Mouse (Mus musculus) embryo, embryonic 10.5 days (tissue): ENCODE results near the gene Atp10b.
A peak's percentile ranks its signal among the peaks of the same experiment; 100 is the strongest.

Source experiments
- DNase-seq: peaks from one replicate; pipeline ENCODE4 v3.0.0-alpha.2; 2015; ENCODE audit warnings: low spot score

Gene Atp10b

DNA sequence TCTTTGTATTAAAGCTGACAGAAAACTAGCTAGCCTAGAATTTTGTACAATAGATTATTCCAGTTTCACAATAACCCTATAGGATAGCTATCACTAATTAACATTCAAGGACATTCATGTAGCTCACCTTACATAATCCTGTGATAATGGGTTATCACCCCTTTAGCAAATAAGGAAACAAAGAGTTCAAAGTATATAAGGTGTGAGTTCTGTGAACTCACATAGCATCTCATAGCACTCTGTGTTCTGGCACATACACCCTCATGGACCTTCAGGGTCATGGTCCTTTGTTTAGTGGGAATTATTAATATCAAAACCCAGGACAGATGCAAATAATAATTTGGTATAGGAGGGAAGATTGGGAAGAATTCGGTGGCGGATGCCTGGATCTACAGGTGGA, 50.4 kb downstream of the Atp10b start:
- DNase-seq, result no peak

DNA sequence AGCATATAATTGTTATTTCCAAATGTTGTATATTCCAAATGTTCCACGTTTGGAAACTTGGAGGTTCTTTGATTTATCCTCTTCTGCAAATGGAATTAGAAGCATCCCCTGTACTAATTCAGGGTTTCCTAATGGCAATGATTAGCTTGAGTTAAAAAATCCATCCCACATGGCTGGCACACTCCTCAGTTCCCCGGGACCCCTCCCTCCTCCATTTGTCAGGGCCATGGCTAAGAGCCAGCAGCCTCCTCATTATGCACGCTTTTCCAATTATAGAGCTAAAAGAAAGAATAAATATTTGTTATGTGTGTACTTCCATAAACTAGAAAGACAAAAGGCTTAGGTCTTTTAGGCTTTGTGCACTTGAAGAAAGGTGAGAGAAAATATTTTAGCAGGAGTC, 53.9 kb downstream of the Atp10b start:
- DNase-seq, result no peak

DNA sequence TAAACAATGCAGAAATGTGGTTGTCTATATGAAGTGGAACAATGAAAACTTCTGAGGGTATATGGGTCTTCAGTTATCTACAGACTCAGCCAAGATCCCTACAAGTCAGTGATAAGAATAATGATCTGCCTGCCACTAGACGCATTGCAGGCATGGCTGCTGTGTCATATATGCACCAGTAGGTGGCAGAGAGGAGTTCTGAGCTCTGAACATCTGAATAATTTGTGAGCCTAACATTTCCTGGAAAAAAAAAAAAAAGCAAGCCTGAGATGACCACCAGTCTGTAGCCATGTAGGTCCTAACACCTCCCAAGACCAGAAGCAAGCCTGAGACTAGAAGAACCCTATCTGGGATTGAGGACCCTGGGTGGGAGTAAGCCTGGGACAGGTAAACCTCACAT, 63.5 kb downstream of the Atp10b start:
- peak; percentile 50 for DNase-seq

DNA sequence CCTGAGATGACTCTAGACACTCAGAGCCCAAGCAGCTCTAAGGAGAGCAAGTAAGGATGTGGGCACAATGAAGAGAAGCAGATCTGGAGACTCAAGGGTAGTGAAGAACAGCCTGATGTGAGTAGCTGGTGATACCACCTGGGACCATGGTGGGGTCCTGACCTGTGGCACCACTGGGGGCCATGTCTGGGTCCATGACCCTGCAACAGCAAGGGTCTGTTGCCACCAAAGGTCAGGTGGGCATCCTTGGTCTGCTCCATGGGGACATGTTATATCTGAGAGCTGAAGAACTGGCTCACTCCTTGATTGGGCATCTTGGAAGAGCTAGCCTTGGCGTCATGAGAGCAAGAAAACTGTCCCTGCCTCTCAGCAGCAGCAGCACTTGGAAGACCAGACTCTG, 64.1 kb downstream of the Atp10b start:
- no peak for DNase-seq

DNA sequence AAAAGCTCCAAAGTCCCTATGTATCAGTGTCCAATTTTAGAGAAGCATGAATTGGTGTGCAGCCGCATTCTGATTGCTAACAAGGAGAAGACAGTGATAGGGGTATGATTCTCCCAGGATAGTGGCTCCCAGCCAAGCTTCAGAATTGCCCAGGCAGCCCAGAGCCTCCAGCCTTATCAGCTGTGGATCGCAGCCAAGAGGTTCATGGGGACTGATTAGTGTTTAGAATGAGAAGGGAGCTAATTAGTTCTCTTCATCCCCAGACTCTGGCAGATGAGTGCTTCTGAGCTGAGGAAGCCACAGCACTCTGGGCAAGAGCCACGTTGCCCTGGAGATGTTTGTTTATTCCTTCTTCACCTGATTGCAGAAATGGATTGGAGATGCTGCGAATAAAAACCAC, 67.3 kb downstream of the Atp10b start:
- DNase-seq, result no peak

DNA sequence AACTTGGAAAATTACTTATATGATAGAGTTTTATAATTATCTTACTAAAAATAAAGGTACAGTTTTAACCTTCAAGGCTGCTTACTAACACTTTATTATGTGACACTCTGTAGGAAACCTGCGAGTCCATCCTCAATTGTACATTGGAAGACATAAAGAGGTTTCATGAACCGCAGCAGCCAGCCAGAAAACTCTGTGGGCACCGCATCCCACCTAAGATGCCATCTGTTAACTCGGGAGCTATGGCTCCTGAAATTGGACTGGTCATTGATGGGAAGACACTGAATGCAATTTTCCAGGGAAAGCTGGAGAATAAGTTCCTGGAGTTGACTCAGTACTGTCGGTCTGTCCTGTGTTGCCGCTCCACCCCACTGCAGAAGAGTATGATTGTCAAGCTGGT, 80.6 kb downstream of the Atp10b start:
- DNase-seq, result no peak

DNA sequence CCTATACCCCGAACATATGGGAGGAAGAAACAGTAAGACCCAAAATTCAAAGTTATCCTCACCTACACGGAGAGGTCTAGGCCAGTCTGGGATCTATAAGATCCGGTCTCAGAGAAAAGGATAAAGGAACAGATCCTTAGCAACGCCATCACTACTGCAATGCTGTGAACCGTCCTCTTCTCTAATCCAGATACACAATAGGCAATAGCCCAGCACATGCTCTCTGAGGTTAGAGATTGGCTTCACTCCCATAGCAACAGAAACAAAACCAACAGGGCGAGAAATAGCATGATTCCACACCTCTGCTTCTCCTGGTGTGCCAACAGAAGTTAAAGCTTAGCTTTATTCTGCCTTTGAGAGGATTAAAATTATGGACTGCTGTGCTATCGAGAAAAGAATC, 82.4 kb downstream of the Atp10b start:
- DNase-seq, result no peak

DNA sequence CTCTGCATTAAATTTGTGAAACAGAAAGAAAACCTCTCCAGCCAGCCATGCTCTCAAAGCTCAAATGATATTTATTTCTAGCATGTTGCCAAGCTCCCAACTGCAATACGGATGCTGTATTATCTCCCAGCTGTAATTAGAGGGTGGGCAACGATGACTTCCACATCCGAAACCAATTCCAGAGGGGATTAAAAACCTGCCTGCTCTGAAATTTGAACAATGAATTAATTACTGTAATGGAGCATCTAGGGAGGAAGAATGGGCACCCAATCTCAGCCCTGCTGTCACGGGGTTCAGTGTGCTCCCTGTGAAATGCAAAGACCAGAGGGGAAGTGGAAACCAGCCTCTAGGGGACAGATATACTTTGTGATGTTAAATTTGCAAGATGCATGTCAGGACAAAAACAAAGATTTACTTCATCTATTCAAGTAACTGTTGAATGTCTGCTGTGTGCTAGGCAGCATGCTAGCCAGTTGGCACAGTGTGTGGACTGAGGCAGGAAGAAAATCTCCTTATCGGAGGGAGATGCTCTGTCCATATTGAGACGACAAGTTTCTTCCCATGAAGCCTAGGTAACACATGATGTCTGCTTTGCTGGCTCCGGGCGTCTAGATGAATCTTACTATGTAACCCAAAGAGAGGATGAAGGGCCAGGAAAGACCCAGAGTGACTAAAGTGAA, 86.8 kb downstream of the Atp10b start:
- no peak for DNase-seq

DNA sequence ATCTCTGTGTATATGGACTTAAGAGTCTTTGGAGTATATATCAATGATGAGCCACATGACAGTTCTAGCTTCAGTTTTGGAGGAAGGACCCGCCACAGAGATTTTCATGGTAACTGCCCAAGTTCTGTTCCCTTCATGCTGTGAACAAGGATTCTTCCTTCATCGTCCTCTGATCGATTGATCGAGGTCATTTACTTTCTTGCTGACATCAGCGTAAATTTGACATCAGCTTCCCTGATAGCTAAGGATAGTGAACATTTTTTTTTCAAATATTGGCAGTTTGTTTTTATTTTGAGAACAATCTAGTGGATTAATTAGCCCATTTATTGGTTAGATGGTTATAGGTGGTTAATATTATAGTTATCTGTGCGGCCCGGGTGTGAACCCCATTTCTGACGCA, 90.1 kb downstream of the Atp10b start:
- DNase-seq, result no peak

DNA sequence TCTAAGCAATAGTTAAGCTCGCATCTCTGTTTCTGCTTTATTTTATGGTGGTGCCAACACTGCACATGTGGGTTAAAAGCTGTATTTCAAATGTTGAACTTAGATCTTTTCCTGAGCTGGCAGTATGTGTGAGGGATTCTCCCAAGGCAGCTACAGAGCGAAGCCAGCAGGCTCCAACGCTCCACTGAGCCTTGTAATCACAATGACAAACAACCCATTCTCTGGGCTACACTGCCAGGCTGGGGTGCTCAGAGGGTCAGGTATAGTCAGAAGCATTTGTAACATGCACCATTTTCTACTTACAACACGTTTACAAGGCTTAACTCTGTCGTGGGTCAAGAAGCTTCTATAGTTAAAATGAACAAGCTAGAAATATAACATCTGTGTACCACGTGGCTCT, 103.4 kb downstream of the Atp10b start:
- DNase-seq, result no peak

DNA sequence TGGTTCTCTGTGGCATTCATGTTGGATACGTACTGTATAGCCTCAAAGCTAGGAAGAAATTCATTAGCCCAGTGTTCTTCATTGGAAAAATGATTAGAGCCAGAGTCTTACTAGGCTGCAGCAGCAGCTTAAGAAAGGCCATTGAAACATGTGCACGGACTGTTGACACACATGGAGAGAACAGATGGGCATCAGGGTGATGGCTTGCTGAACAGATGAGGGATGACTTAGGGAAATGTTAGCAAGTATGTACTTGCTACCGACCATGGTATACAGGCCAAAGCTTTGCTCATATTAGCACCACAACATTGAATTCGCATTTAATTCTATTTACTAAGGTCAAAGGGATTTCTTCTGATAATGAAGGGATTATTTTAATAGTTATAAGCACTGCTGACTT, 105.6 kb downstream of the Atp10b start:
- DNase-seq, result no peak

DNA sequence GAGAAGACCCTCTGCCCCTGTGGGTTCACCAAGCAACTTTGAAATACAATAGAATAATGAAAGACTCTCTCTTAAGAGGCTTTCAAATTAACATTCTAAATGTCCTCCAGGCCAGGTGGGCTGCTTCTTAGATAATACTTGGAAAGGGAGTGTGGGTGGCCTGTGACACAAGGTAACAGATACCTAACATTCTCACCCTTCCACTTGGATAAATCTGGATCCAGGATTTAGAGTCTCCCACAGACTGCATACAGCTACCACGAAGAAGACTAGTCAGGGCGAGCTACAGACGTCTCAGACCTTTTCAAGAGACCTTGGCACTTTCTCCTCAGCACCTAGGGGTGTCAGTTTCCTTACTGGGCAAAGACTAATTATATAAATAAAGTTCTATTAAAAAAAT, 107.6 kb downstream of the Atp10b start:
- DNase-seq, result no peak

DNA sequence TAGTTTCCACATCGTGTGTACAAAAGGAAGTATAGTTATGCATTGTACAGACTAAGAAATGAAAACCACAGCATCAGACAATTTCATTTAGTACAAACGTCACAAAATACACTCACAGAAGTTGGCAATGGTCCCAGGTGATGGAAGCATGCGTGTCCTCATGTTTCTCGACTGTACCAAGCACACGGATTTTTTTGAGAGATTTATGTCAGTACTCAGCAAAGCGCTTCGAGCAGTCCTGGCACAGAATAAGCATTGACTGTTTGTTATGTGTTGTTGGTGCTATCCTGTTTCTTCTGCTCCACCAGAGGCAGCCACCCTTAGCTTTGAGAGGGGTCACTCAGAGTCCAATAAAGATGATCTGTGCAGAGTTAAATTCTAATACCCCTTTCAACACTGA, 108.1 kb downstream of the Atp10b start:
- no peak for DNase-seq

DNA sequence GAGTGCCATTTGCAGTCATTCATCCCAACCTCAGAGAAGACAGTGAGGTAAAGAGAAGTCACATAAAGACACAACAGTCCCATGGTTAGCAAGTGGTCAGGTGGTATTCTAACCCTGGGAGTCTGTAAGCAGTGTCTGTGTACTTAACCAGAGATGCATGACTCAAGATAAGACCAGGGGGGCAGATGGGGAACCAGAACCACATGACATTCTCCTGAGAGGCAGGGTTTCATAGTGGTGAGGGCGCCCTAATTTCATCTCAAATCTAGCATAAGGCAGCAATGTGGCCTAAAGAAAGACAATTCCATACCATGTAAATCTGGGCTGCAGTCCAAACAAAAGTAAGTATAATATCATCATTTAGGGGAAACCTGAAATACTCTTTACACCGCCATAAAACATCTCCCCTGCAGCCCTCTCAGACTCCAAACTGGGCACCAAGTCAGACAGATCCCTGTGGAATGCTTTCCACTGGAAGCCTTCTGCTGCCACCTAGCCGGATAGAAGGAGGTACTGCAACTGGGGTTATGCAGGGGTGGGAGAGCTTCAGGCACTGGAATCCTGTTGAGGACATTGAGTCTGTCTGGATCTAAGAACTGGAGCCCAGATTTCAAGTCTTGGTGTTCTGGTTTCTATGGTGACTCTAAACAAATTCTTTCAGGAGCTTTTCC, 114.0 kb downstream of the Atp10b start:
- DNase-seq, result peak; percentile 84

DNA sequence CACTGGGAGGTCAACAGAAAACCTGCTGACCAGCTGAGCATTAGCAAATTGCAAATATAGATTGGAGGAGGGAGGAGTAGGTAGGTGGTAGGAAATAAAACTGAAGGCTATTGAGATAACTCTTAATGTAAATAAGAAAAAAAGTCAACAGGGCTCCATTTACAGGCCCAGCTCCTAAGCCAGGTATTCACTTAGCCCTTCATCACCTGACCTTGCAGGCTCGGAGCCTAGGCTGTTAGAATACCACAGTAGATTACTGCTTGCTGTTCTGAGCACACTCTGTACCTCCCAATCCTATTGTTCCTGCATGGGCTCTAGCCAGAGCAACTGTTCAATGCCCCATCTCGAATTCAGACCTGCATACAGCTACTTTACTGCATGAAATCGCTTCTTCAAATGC, 117.8 kb downstream of the Atp10b start:
- DNase-seq, result no peak

DNA sequence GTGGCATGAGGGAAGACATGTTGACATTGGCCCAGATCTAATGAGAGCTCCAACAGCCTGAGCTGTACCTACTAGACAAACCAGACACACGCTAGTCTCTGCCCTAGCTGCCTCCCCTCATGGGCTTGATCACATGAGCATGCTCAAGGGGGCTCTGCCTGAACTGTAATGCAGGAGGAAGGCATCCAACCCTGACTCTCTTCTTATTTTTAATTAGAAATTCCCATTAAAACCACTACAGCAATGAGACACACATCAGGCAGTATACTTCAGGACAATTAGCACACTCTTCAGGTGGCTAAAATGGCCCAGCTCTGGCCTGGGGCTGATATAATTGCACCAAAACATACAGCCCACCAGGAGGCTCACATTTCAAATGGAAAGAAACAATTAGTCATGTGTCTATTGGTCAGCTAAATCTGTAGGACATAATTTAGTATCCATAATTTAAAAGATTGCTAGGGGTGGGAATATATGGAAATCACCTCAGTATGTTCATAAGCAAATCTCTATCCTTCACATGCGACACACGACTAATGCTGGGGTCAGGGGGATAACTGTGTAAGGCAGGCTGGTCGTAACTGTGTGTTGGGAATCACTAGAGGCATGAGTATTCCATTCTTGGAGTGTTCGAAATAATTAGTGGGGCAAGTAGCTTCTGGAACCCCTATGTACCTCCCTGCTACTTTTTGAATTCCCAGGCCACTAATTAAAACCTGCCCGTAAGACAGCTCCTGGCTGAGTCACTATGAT, 120.0 kb downstream of the Atp10b start:
- DNase-seq, result no peak

DNA sequence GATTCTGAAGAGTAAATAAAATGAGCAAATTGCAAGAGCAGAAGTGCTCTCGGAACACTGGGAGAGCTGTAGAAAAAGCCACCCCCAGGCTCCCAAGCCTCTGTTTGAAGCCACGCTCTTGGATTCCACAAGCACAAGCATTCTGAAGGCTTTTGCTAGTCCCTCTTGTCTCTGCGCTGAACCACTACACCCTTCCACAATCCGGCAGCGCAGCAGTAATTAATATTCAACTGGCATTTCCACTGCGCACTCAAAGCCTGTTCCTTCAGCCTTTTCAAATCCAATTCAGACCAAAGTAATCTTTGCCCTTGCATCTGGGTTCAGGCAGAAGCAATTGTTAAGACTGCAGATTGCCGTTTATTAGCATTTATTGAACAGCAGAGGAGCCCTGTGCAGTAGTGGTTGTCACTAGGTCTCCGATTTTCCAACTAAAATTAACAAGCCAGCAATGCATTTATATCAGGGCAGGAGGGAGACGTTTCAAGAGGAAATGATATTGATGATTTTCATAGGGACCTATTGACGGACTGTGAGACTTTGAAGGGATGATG, 120.7 kb downstream of the Atp10b start:
- DNase-seq, result peak; percentile 15

DNA sequence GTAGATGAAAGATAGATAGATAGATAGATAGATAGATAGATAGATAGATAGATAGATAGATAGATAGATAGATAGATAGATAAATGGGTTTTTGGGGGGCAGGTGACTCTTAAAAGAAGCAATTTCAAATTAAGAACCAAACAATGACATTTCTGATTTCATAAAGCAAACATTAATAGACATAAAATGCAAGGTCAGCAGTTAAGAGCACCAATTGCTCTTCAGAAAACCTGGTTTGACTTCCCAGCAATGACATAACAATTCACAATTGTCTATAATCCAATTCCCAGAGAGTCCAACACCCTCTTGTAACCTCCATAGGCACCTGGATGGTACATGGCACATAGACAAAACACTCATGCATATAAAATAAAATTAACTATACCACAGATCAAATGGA, 124.2 kb downstream of the Atp10b start:
- no peak for DNase-seq

DNA sequence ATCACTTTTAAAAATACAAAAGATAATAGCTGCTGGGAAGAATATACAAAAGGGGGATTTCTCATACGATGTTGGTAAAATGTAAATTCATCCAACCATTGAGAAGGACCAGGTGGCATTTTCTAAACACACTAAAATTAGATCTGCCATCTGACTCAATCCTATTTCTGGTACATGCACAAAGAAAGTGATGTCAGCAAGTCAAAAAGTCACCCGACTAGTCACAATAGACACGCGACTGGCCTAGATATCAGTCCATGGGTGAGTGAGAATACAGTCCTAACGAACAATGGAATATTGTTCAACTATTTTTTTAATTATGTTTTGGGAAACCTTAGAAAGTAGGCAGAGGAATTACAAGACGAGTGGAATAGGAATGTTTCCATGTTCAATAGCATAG, 147.9 kb downstream of the Atp10b start:
- no peak for DNase-seq

DNA sequence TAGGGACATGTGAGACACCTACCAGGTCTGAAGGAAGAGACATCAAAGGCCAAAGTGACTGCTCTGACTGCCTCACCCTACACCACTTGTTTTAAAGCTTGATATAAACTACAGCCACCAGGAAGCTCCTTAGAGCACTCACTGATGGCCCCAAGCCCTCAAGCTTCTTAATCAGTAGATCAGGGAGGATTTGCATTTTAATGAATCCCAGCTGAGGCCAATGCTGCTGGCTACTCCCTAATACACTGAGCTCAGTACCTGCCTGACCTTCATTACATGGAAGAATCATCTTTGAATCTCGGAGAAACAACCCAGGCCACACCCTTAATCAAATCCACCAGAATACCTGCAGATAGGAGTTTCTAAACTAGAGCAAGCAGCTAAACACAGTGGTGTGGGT, 161.3 kb downstream of the Atp10b start:
- DNase-seq, result no peak
